ENCODE assay signal across 10 mouse cellular contexts in the genomic region with DNA sequence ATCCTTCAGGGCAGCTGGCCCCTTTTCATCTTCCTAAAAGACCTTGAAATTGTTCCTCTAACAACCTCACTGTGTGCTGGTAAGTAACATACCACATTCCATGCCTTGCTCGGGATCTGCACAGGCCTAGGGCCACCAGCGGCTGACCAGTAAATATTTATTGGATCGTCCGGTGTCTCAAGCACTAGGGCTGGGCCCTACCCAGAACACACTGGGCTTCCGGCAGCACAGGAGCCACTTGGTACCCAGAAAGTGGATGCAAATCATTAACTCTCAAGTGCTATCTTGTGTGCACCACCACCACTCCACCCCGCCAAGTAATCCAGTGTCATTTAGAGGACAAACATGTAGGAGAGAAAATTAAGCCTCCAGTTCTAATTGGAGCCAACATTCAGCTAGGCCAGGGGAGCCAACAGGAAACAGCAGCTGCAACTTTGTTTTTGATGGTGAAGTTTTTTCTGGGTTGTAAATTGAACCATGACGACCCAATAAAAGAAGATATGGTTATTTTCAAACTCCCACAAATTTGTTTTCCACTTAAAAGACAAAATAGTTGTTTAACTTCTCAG.
DNase-seq lines count a peak whose midpoint lies in the region.
"Had no signal": no experiment of that assay in that cellular context is flagged by ENCODE, and none has a peak within 500 bp of the region (broad histone marks: within the 10 kb centered on the region; RNA-seq: fewer than 3 reads in every experiment).

No protein-coding gene starts in this region.

- peak; percentile 29 for DNase-seq in embryo, embryonic 10 days (ENCODE audit: low spot score)
- DNase-seq in embryo, embryonic 9.5 days (ENCODE audit: extremely low spot score): no peak
- DNase-seq in heart, adult 9 months (ENCODE audit: low spot score in 2 of 2): peak; percentile 25 to 26
- DNase-seq in kidney, adult 9 months: peak; percentile 75
- DNase-seq in lung, adult 18-20 months: peak; percentile 11 to 29
- DNase-seq in ovary, postnatal 14 days (ENCODE audit: low spot score): no peak
- DNase-seq in cerebellum, adult 8-10 months: no peak
- no peak for DNase-seq in thymus, postnatal 4 days
- DNase-seq: cerebellum, adult 11 months; layer of hippocampus, adult 9-11 months had no signal

Comparison
In these comparisons a context has a peak if more than half of its experiments do, and no peak if none do; other contexts are left out.
1. DNase-seq: peak in embryo, embryonic 10 days (single experiment), heart, adult 9 months (2 of 2), kidney, adult 9 months (single experiment) and lung, adult 18-20 months (2 of 2); none in embryo, embryonic 9.5 days (single experiment), ovary, postnatal 14 days (single experiment), cerebellum, adult 8-10 months (single experiment) and thymus, postnatal 4 days (single experiment).